Mouse (Mus musculus) limb, embryonic 14.5 days (tissue): ENCODE results near the gene Zbtb18. TPM values are rescaled to one million over a fixed set of nuclear protein-coding genes. Genes with fewer than 3 reads are reported as not detected.
A peak's percentile ranks its signal among the peaks of the same experiment; 100 is the strongest.

Source experiments
- ATAC-seq: fragments of 200-750 bp; cut with Nextera tagmentation; 2 replicates; pipeline ENCODE4 v1.8.0; 2017; ENCODE audit warnings: low read depth, moderate number of reproducible peaks, moderate TSS enrichment; ENCODE audit not compliant: low FRiP score
- DNase-seq: peaks from one replicate; pipeline ENCODE4 v3.0.0-alpha.2; 2015; ENCODE audit warnings: low spot score
- H3K27ac ChIP-seq: fragments of 300-500 bp; sonication (generic); replicated peaks from 2 replicates; pipeline ENCODE4 v1.5.1; 2014; ENCODE audit warnings: low read depth, mild to moderate bottlenecking, low read length, moderate library complexity, mixed read lengths
- H3K27me3 ChIP-seq: fragments of 300-500 bp; sonication (generic); 2 replicates; pipeline ENCODE4 v1.6.1; 2014; ENCODE audit warnings: low read length, mixed read lengths; ENCODE audit not compliant: control insufficient read depth, insufficient read depth
- H3K36me3 ChIP-seq: fragments of 300-500 bp; sonication (generic); 2 replicates; pipeline ENCODE4 v1.6.1; 2014; ENCODE audit warnings: mild to moderate bottlenecking, low read length, moderate library complexity, mixed read lengths; ENCODE audit not compliant: control insufficient read depth, insufficient read depth
- H3K4me1 ChIP-seq: fragments of 300-500 bp; sonication (generic); 2 replicates; pipeline ENCODE4 v1.6.1; 2014; ENCODE audit warnings: antibody characterized with exemption, low read length, mixed read lengths; ENCODE audit not compliant: control insufficient read depth, insufficient read depth
- H3K4me2 ChIP-seq: fragments of 300-500 bp; sonication (generic); replicated peaks from 2 replicates; pipeline ENCODE4 v1.6.1; 2014; ENCODE audit warnings: low read depth, mild to moderate bottlenecking, low read length, moderate library complexity; ENCODE audit not compliant: severe bottlenecking
- H3K4me3 ChIP-seq: fragments of 300-500 bp; sonication (generic); replicated peaks from 2 replicates; pipeline ENCODE4 v1.5.1; 2014; ENCODE audit warnings: low read length
- H3K9ac ChIP-seq: fragments of 300-500 bp; sonication (generic); 2 replicates; pipeline ENCODE4 v1.6.1; 2014; ENCODE audit warnings: mild to moderate bottlenecking, low read depth, low read length, moderate library complexity; ENCODE audit not compliant: severe bottlenecking
- H3K9me3 ChIP-seq: fragments of 300-500 bp; sonication (generic); 2 replicates; pipeline ENCODE4 v1.6.1; 2016; ENCODE audit warnings: low read length; ENCODE audit not compliant: control insufficient read depth
- POLR2A ChIP-seq: fragments of 200-500 bp; IDR thresholded peaks from 2 replicates; pipeline ENCODE4 v1.8.0; 2012; ENCODE audit warnings: inconsistent platforms, mild to moderate bottlenecking, moderate library complexity, borderline replicate concordance; ENCODE audit not compliant: insufficient read depth, insufficient read length; ENCODE audit errors: extremely low read depth
- WGBS: fragments of 180-500 bp; shearing (Covaris S2); extraction: QIAGEN DNeasy Blood & Tissue Kit; methylation state at CpG from one replicate; pipeline ENCODE4 v1.1.7; 2014; 5-methylcytosine and 5-hydroxymethylcytosine counted together
- polyA plus RNA-seq, 2 experiments: library from polyadenylated mRNA; depleted of rRNA in 1 of 2; stranded (reverse) in 1 of 2; unstranded in 1 of 2; fragments of >200 nt; fragmentation: Nextera tagmentation in 1 of 2; extraction: Ambion mirVana in 1 of 2; gene quantifications; 2 replicates each; pipeline versions ENCODE4 v1.2.1 to v1.2.3; 2012 to 2014

Zbtb18 gene
- polyA plus RNA-seq, 2 experiments: 3.1 to 20.2 TPM

DNA sequence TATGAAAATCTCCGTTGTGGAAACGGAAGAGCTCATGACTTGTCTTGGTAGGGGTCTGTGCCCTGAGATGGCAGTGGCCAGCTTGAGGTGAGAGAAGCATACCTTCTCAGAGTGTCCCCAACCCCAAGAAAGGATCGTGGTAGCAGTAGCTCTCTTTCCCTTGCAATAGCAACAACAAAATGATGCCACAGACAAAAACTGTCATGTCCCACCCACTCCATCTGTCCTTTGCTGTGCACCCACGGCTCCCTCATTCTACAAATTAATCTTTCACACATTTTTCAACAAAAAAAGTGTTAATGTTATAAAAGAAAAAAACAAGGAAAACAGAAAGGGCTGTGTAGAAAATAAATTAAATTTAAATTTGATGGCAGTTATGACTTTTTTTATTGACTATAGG is 13.1 kb upstream of the Zbtb18 start:
- Histone ChIP-seq H3K4me2 (no peak overlapping the region), H3K4me3 (no peak overlapping the region), H3K36me3 (no peaks in the 10 kb centered on the region), H3K4me1 (no peaks in the 10 kb centered on the region), H3K9me3 (no peaks in the 10 kb centered on the region), H3K27me3 (no peaks in the 10 kb centered on the region), H3K9ac (no peak overlapping the region), H3K27ac (no peak overlapping the region)
- no peak for TF ChIP-seq POLR2A
- ATAC-seq (no peak), DNase-seq (no peak)
- 82% methylated on average over 4 of the region's 4 CpGs for WGBS

DNA sequence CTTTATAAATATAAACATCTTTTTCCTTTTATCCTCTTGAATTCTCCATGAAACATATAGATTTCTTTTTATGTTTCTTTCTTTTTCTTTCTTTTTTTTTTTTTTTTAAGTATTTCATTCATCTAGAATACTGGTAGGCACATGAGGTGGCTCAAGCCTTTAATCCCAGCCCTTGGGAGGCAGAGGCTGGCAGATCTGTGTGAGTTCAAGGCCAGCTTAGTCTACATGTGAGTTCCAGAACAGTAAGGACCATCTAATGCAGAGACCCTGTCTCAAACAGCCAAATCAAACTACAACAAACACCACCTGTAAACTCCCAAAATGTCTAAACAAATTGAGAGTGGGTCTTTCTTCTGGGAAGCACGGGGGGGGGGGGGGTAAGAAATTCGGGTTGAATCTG is 1.7 kb upstream of the Zbtb18 start:
- Histone ChIP-seq H3K27me3 (no peaks in the 10 kb centered on the region), H3K9me3 (no peaks in the 10 kb centered on the region), H3K4me3 (no peak overlapping the region), H3K4me2 (peak overlapping the region; percentile 68; the same call in 1 of the 2 replicates), H3K36me3 (no peaks in the 10 kb centered on the region), H3K9ac (no peak overlapping the region), H3K27ac (no peak overlapping the region), H3K4me1 (peaks cover 12% of the 10 kb centered on the region)
- WGBS: 29% methylated on average over 1 of the region's 2 CpGs
- DNase-seq (no peak), ATAC-seq (no peak)
- no peak for TF ChIP-seq POLR2A

DNA sequence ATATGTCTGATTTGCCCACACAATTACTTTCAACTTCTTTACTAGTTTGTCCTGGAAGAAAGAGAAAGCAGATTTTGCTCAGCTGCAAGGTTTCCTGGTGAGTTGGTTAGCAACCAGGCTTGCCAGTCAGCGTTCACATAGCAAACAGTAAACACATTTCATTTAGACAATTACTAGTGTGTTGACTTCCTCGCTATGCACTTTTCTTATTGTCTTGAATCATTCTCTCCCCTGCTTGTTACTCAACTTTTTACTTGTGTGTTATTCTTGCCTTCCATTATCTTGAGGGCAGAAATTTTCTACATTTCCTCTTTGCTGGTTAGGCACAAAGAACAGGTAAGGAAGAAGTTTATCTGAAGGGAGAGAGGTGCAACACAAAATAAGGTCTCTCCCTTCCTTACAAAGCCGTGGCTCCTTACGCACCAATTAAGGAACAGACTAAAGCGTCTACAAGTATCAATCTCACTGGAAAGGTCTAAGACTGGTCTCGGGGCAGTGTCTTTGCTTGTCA is 1.1 kb upstream of the Zbtb18 start:
- H3K36me3 ChIP-seq: no peaks in the 10 kb centered on the region
- ATAC-seq (no peak), DNase-seq (no peak)
- H3K9me3 ChIP-seq: no peaks in the 10 kb centered on the region
- peak overlapping the region; percentile 61 for H3K9ac ChIP-seq
- peaks cover 17% of the 10 kb centered on the region for H3K4me1 ChIP-seq
- no peaks in the 10 kb centered on the region for H3K27me3 ChIP-seq
- H3K4me3 ChIP-seq: peak overlapping the region; percentile 81
- no peak for TF ChIP-seq POLR2A
- H3K4me2 ChIP-seq: peak overlapping the region; percentile 68
- H3K27ac ChIP-seq: peak overlapping the region; percentile 85
- 2% methylated on average over 6 of the region's 6 CpGs for WGBS

DNA sequence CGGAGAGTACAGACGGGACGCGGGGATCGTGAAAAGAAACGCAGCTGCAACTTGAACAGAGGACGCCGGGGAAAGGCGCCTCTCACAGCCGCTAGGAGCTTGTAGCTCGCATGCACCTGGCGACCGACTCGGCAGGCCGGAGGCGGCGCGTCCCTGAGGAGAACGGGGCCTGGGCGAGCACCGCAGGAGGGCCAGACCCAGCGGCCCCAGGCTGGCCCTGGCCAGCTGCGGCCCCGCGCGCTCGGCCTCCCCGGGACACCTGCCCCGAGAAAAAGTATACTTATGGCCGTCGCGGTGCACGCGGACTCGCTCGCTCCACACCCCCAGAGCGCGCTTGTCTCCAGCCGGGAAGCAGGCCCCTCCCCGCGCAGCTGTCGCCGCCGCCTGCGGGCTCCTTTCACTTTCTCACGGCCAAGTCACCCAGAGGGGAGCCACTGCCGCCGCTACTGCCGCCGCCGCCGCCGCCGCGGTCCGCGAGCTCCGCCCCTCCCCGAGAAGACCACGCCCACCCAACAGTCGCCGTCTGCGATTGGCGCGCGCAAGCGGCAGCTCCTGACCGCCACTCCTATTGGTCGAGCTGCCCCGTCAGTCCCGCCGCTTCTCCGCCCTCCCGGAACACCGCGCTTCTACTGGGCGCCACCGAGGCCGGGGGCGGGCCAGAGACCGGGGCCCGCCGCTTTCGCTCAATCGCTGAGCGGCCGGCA is 507 bp upstream of the Zbtb18 start:
- DNase-seq (peak; percentile 97), ATAC-seq (peak; percentile 98)
- H3K27me3 ChIP-seq: no peaks in the 10 kb centered on the region
- no peaks in the 10 kb centered on the region for H3K9me3 ChIP-seq
- peak overlapping the region; percentile 81 for H3K4me3 ChIP-seq
- peak overlapping the region; percentile 68 for H3K4me2 ChIP-seq
- H3K4me1 ChIP-seq: peaks cover 21% of the 10 kb centered on the region
- H3K36me3 ChIP-seq: no peaks in the 10 kb centered on the region
- under 1% methylated on average over 42 of the region's 87 CpGs for WGBS
- peak overlapping the region; percentile 85 for H3K27ac ChIP-seq
- TF ChIP-seq POLR2A: 0 out of 2 replicates have a peak, but pooled peaks have one; percentile 8
- H3K9ac ChIP-seq: peak overlapping the region; percentile 61

DNA sequence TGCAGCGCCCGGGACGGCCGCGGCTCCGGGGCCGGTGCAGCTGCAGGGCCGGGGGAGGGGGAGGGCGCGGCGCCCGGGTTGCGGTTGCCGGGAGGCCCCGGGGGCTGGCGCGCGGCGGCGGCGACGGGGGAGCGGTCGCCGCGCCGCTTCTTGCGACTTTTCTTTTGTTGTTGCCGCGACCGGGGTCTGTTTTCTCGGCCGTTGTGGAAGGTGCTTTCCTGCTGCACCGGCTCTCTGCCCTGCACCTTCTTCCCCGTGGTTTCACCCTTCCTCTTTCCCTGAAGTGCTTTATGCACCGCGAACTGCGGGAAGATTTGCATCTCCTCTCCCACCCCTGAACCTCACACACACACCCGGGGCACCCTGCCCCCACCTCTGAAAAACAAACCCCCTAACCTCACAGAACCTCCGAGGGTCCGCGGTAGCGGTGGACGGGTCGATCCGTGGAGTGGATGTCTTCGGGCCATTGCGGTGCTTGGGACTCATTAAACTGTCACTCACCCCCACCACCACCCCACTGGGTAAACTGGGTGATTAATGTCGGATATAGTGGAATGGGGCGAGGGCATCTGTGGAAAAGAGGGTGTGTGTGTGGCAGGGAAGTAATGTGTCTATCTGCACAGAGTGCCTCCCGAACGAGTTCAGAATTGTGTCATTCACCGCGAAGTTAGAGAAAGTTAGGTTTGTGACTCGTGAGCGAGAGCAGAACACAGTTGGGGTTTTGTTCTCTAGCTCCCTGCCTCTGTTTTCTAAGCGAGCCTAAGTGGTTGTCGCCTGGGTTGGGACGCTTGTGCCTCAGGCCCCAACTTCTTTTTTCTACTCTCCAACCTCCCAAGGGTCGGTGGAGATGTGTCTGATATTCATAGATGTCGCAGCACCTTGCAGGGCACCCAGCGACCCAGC is 921 bp downstream of the Zbtb18 start:
- Histone ChIP-seq H3K27me3 (no peaks in the 10 kb centered on the region), H3K4me2 (peak overlapping the region; percentile 90), H3K9me3 (no peaks in the 10 kb centered on the region), H3K36me3 (peaks cover 8% of the 10 kb centered on the region), H3K4me3 (peak overlapping the region; percentile 73), H3K9ac (peak overlapping the region; percentile 88), H3K4me1 (peaks cover 30% of the 10 kb centered on the region), H3K27ac (peak overlapping the region; percentile 93)
- under 1% methylated on average over 40 of the region's 62 CpGs for WGBS
- no peak for DNase-seq
- TF ChIP-seq POLR2A: no peak
- no peak for ATAC-seq
